Mouse (Mus musculus): ENCODE results near the gene Frs3. TPM values are rescaled to one million over a fixed set of nuclear protein-coding genes. Genes with fewer than 3 reads are reported as not detected.

Frs3 gene
- polyA plus RNA-seq, 1 experiment from 2014 or later: 4.4 TPM

DNA sequence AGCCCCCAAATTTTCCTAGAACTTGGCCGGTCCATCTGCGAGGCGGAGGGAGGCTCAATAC lies 5.4 kb downstream of the Frs3 start, which contains the start of gene Gm21981:
TSS of gene Gm21981 (minus strand) at position 14 of the 61 bp plus-strand sequence.
- H3K27me3 ChIP-seq: no peaks in the 10 kb centered on the region
- peaks cover 21% of the 10 kb centered on the region for H3K4me1 ChIP-seq
- peak within 1 kb of the TSS; percentile 76 for H3K27ac ChIP-seq
- peak within 1 kb of the TSS; percentile 83 for H3K9ac ChIP-seq
- no peaks in the 10 kb centered on the region for H3K9me3 ChIP-seq
- no peak for ATAC-seq (ENCODE audit: insufficient number of reproducible peaks, low FRiP score, low TSS enrichment, low read depth)
- H3K4me3 ChIP-seq: peak within 1 kb of the TSS; percentile 80
- 1% methylated on average over 3 of the region's 3 CpGs for WGBS
- H3K4me2 ChIP-seq: peak within 1 kb of the TSS; percentile 87
- H3K36me3 ChIP-seq: peaks cover 8% of the 10 kb centered on the region

DNA sequence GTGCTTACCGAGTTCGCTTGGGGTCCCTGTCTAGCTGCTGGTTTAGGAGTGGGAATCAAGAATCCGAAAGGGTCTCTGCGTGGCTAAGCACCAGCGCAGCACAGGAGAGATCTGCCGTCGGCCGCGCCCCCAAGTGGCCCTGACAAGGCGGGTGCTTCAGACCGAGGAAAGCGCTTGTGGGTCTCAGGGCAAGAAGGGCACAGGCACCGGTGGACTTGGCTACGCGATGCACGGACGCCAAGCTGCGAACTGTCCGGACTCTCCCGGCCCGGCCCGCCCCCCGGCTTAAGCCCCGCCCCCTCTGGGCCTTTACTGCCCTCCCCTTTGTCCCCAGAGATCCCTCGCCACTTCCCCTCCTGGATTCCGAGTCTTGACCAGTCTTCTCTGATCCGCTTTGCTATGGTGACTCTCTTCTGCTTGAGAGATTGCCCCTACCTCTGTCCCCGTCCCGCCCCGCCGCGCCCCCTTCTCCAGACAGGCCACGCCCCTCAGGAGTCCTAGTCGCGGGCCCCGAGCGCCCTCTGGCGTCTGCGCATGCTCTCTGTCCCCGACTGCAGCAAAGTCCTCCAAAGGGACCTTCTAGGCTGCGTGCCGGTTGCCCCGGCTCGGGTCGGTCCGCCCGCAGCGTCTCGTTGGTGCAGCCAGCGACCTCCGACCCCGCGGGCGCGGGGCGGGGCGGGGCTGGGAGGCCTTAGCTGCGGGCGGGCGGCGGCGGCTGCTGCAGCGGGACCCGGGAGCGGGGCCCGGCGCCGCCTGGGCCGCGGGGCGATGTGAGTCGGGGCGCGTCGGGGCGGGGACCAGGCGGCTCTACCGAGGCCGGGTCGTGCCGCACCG lies 5.9 kb downstream of the Frs3 start, which contains the start of gene Prickle4:
TSS of gene Prickle4 (minus strand) at position 234 of the 834 bp plus-strand sequence.
- ATAC-seq (ENCODE audit: insufficient number of reproducible peaks, low FRiP score, low TSS enrichment, low read depth): peak; percentile 91
- Histone ChIP-seq H3K9me3 (no peaks in the 10 kb centered on the region), H3K4me2 (peak within 1 kb of the TSS; percentile 87), H3K27ac (peak within 1 kb of the TSS; percentile 76), H3K4me3 (peak within 1 kb of the TSS; percentile 80), H3K9ac (peak within 1 kb of the TSS; percentile 83), H3K4me1 (peaks cover 16% of the 10 kb centered on the region), H3K36me3 (peaks cover 12% of the 10 kb centered on the region), H3K27me3 (no peaks in the 10 kb centered on the region)
- under 1% methylated on average over 75 of the region's 82 CpGs for WGBS

DNA sequence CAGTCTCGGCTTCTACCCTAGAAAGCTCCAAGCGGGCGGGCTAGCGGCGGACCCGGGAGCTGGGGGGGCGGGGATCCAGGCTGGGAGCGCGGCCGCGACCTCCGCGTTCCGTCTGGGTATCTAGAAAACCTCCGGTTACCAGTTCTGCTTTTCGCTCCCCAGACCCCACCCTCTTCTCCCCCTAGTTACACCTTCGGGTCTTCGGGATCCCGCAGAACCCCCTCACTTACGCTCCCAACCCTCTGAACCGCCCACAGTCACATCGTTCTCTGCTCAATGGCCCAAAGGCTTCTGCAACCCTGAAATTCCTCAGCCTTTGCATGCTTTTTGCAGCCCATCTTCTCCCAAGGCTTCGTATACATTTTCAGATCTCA lies 6.5 kb downstream of the Frs3 start:
- H3K4me2 ChIP-seq: peak overlapping the region; percentile 87
- no peaks in the 10 kb centered on the region for H3K27me3 ChIP-seq
- peak overlapping the region; percentile 83 for H3K9ac ChIP-seq
- 0 out of 2 replicates have a peak, but pooled peaks have one; percentile 0 for ATAC-seq (ENCODE audit: insufficient number of reproducible peaks, low FRiP score, low TSS enrichment, low read depth)
- peak overlapping the region; percentile 76 for H3K27ac ChIP-seq
- peaks cover 18% of the 10 kb centered on the region for H3K36me3 ChIP-seq
- H3K4me3 ChIP-seq: peak overlapping the region; percentile 80
- H3K4me1 ChIP-seq: peaks cover 13% of the 10 kb centered on the region
- H3K9me3 ChIP-seq: no peaks in the 10 kb centered on the region
- whole genome bisulfite sequencing: under 1% methylated on average over 22 of the region's 23 CpGs

DNA sequence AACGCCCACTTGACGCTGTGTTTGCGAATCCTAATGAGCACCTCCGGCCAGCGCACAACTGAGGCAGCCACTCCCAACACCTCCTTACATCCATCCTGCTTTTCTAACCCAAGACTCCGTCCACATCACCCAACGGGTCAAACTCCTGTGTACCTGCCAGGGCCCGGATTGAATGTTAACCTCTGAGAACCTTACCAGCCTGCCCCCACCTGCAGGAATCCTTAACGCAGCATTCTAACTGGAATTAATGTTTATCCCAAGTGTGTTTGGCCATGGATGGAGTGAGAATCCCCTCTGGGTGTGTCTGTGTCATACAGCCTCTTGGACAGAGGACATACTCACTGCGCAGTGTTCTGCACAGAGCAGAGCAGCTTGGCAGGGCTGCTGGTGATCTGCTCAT lies 9.3 kb downstream of the Frs3 start:
- Histone ChIP-seq H3K4me3 (no peak overlapping the region), H3K27ac (no peak overlapping the region), H3K4me2 (no peak overlapping the region), H3K4me1 (peaks cover 23% of the 10 kb centered on the region), H3K9ac (no peak overlapping the region), H3K36me3 (peaks cover 42% of the 10 kb centered on the region), H3K27me3 (peaks cover 10% of the 10 kb centered on the region), H3K9me3 (no peaks in the 10 kb centered on the region)
- ATAC-seq (ENCODE audit: insufficient number of reproducible peaks, low FRiP score, low TSS enrichment, low read depth): no peak
- 92% methylated on average over 10 of the region's 10 CpGs for WGBS

DNA sequence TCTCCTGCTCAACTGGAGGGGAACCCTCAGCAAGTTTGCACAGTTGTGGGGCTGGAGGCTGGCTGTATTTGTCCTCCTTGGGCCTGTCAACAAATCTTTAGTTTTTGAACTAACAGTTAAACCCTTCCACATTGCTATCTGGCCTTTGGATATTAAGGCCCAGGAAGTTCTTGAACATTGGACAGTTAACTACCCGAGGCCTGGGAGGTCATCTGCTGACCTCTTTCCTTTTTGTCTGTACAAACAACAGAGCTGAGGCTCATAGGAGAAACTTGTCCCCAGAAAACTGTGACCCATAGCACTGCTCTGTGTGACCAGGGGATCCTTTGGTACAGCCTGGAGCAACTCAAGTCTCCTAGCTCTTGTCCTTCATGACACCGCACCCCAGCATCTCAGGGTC lies 10.2 kb downstream of the Frs3 start:
- H3K4me3 ChIP-seq: no peak overlapping the region
- no peak overlapping the region for H3K9ac ChIP-seq
- H3K4me2 ChIP-seq: no peak overlapping the region
- peaks cover 26% of the 10 kb centered on the region for H3K4me1 ChIP-seq
- no peak overlapping the region for H3K27ac ChIP-seq
- peaks cover 11% of the 10 kb centered on the region for H3K27me3 ChIP-seq
- H3K9me3 ChIP-seq: no peaks in the 10 kb centered on the region
- WGBS: 76% methylated on average over 2 of the region's 2 CpGs
- H3K36me3 ChIP-seq: peaks cover 46% of the 10 kb centered on the region
- no peak for ATAC-seq (ENCODE audit: insufficient number of reproducible peaks, low FRiP score, low TSS enrichment, low read depth)

DNA sequence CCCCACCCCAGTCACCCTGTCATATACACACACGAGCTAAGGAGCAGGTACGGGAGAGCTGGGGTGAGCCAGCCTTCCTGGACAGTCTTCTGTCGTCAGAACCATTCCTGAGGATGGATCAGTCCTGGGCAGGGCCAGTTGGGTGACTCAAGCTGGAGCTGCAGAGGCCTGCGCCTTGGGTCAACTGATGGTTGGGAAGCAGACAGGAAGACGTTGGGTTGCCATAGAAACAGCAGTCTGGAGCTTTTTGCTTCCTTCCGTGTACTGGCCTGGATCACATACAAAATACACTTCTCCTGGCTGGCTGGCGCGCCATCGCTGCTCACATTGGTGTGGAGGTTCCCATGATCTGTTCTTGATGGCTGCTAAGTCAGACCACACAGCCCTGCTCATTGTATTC lies 13.0 kb downstream of the Frs3 start:
- ATAC-seq (ENCODE audit: insufficient number of reproducible peaks, low FRiP score, low TSS enrichment, low read depth): no peak
- H3K27me3 ChIP-seq: peaks cover 11% of the 10 kb centered on the region
- H3K27ac ChIP-seq: no peak overlapping the region
- 80% methylated on average over 9 of the region's 9 CpGs for WGBS
- no peak overlapping the region for H3K4me2 ChIP-seq
- no peaks in the 10 kb centered on the region for H3K9me3 ChIP-seq
- peaks cover 16% of the 10 kb centered on the region for H3K4me1 ChIP-seq
- peaks cover 52% of the 10 kb centered on the region for H3K36me3 ChIP-seq
- H3K9ac ChIP-seq: no peak overlapping the region
- no peak overlapping the region for H3K4me3 ChIP-seq

DNA sequence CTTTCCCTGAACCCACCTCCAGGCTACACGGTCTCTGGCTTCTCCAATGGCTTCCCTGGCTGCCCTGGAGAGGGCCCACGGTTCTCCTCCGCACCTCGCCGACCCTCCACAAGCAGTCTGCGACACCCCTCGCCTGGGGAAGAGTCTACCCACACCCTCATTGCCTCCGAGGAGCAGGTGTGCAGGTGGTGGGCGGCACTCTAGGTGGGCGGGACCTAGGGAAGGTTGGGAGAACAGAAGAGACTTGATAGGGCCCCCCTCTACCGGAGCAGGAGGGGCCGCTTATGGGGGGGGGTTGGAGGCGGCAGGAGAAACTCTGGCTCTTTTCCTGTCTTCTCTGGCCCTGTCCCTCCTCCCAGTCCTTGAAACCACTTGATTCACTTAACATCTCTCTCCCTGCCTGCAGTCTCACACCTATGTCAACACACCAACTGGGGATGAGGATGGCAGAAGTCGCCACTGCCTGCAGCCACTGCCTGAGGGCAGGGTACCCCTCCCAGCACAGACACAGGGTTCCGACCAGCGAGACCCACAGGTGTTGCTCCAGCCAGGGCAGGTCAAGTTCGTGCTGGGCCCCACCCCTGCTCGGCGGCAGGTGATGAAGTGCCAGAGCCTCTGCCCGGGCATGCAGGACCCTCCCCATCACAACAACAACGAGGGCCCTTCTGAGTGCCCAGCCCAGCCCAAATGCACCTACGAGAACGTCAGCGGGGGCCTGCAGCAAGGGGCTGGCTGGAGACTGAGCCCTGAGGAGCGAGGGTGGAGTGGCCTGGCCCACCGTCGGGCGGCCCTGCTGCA lies 13.9 kb downstream of the Frs3 start:
- no peak for ATAC-seq (ENCODE audit: insufficient number of reproducible peaks, low FRiP score, low TSS enrichment, low read depth)
- WGBS: 34% methylated on average over 28 of the region's 28 CpGs
- H3K4me2 ChIP-seq: 0 out of 2 replicates have a peak overlapping the region, but pooled peaks have one; percentile 10
- H3K4me1 ChIP-seq: peaks cover 17% of the 10 kb centered on the region
- no peak overlapping the region for H3K9ac ChIP-seq
- H3K9me3 ChIP-seq: no peaks in the 10 kb centered on the region
- no peak overlapping the region for H3K4me3 ChIP-seq
- H3K27ac ChIP-seq: no peak overlapping the region
- H3K27me3 ChIP-seq: peaks cover 11% of the 10 kb centered on the region
- H3K36me3 ChIP-seq: peaks cover 52% of the 10 kb centered on the region

DNA sequence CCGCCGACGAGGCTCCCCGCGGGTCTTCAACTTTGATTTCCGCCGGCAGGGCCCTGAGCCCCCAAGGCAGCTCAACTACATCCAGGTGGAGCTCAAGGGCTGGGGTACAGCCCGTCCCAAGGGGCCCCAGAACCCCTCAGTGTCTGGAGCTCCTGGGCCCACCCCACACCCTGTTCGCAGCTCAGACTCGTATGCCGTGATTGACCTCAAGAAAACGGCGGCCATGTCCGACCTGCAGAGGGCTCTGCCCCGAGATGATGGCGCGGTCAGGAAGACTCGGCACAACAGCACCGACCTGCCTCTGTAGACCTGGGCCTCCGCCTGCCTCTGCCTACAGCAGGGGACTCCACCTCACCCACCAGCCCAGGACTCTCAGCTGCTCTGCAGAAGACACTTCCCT lies 14.7 kb downstream of the Frs3 start:
- 35% methylated on average over 20 of the region's 20 CpGs for WGBS
- ATAC-seq (ENCODE audit: insufficient number of reproducible peaks, low FRiP score, low TSS enrichment, low read depth): no peak
- H3K36me3 ChIP-seq: peaks cover 48% of the 10 kb centered on the region
- H3K4me1 ChIP-seq: peaks cover 17% of the 10 kb centered on the region
- H3K4me2 ChIP-seq: no peak overlapping the region
- no peak overlapping the region for H3K4me3 ChIP-seq
- no peaks in the 10 kb centered on the region for H3K9me3 ChIP-seq
- H3K9ac ChIP-seq: no peak overlapping the region
- H3K27ac ChIP-seq: no peak overlapping the region
- H3K27me3 ChIP-seq: peaks cover 11% of the 10 kb centered on the region

DNA sequence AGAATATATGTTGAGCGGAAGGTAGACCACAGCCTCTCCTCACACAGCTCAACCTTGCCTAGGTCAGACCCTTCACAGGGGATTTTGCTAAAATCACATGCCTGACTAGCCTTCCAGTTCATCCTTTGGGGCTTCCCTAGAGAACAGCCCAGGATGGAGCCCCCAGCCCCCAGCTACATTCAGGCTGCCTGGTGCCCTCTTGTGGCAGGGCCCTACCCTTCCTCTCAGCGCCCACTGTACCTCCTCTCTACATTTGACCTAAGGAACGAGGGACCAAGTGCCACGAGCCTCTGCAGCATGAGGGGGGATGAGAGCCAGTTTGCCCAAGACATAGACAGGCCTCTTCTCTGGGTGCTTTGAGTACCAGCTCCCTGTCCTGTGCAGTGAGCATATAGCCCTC lies 15.9 kb downstream of the Frs3 start:
- H3K4me2 ChIP-seq: no peak overlapping the region
- H3K9ac ChIP-seq: no peak overlapping the region
- H3K36me3 ChIP-seq: peaks cover 40% of the 10 kb centered on the region
- peaks cover 17% of the 10 kb centered on the region for H3K4me1 ChIP-seq
- 76% methylated on average over 4 of the region's 4 CpGs for WGBS
- H3K27ac ChIP-seq: no peak overlapping the region
- ATAC-seq (ENCODE audit: insufficient number of reproducible peaks, low FRiP score, low TSS enrichment, low read depth): no peak
- H3K4me3 ChIP-seq: no peak overlapping the region
- H3K27me3 ChIP-seq: peaks cover 11% of the 10 kb centered on the region
- no peaks in the 10 kb centered on the region for H3K9me3 ChIP-seq

DNA sequence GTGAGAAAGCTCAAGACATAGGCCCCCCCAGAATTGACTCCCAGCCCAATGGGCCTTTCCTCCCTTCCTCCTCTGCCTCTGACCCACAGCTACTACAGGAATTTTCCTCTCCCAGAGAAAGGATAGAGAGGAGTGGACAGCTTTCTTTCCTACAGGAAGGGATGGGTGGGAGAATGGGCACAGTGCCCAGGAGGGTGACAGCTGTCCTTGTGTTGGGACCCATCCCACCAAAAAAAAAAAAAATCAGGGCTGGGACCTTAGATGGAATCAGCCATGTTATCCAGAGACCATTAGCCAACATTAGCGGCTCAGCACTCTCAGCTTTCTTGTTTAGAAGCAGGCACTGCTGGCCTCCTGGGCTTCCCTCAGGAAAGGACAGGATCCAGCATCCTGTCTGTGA lies 17.4 kb downstream of the Frs3 start:
- H3K4me3 ChIP-seq: no peak overlapping the region
- no peak overlapping the region for H3K4me2 ChIP-seq
- H3K4me1 ChIP-seq: peaks cover 17% of the 10 kb centered on the region
- H3K27ac ChIP-seq: no peak overlapping the region
- peaks cover 11% of the 10 kb centered on the region for H3K27me3 ChIP-seq
- H3K9ac ChIP-seq: no peak overlapping the region
- 50% methylated on average over 1 of the region's 1 CpGs for WGBS
- ATAC-seq (ENCODE audit: insufficient number of reproducible peaks, low FRiP score, low TSS enrichment, low read depth): no peak
- no peaks in the 10 kb centered on the region for H3K9me3 ChIP-seq
- H3K36me3 ChIP-seq: peaks cover 28% of the 10 kb centered on the region

DNA sequence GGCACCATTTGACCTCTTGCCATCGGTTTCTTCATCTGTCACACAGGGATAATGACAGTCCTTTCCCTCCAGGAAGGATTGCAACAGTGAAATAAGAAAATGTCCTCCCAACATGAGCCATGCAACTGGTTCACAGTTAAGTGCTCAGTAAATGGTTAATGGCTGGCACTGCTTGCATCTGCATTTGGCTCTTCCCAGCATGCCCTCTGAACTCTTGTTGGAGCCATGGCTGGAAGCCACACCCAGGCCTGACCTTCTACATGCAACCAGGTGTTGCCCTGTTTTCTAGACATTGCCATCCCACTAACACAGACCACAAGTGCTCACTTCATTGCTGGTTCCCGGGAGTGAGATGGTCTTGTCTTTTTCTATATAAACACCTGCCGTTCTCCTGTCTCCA lies 19.1 kb downstream of the Frs3 start:
- Histone ChIP-seq H3K36me3 (peaks cover 11% of the 10 kb centered on the region), H3K27ac (no peak overlapping the region), H3K9ac (no peak overlapping the region), H3K27me3 (peaks cover 3% of the 10 kb centered on the region), H3K4me2 (no peak overlapping the region), H3K4me3 (no peak overlapping the region), H3K4me1 (peaks cover 9% of the 10 kb centered on the region), H3K9me3 (no peaks in the 10 kb centered on the region)
- ATAC-seq (ENCODE audit: insufficient number of reproducible peaks, low FRiP score, low TSS enrichment, low read depth): no peak
- 83% methylated on average over 3 of the region's 3 CpGs for WGBS

DNA sequence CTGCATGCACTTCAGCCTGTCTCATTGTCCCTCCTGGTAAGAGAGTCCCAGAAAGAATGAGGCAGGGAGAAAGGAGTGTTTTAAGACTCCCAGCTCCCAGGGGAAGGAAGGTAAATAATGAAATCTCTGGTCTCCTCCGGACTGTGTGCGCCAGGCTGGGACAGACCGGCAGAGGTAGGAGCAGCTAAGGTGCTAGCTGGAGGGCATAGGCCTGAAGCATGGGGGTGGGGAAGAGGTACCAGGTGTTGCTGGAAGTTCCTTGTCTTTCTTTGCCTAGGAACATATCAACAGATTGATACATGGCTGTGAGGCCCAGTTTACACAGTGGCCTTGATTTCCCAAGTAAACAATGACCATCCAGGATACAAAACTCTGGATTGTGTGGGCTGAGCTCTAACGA lies 20.1 kb downstream of the Frs3 start:
- Histone ChIP-seq H3K27ac (no peak overlapping the region), H3K4me2 (no peak overlapping the region), H3K4me1 (0 out of 2 replicates have a peak, but pooled peaks cover 3% of the 10 kb centered on the region), H3K9ac (no peak overlapping the region), H3K9me3 (no peaks in the 10 kb centered on the region), H3K4me3 (no peak overlapping the region), H3K27me3 (no peaks in the 10 kb centered on the region), H3K36me3 (peaks cover 5% of the 10 kb centered on the region; the same call in 1 of the 2 replicates)
- no peak for ATAC-seq (ENCODE audit: insufficient number of reproducible peaks, low FRiP score, low TSS enrichment, low read depth)
- 74% methylated on average over 4 of the region's 4 CpGs for WGBS
